Mouse (Mus musculus): Measurements from ENCODE around the gene Arf1. TPM values are rescaled to one million over a fixed set of nuclear protein-coding genes. Genes with fewer than 3 reads are reported as not detected.

Arf1 gene
- 622 and 633 TPM in 2 replicates for polyA plus RNA-seq (2015; fragmentation: Nextera tagmentation; extraction: Ambion mirVana)

DNA sequence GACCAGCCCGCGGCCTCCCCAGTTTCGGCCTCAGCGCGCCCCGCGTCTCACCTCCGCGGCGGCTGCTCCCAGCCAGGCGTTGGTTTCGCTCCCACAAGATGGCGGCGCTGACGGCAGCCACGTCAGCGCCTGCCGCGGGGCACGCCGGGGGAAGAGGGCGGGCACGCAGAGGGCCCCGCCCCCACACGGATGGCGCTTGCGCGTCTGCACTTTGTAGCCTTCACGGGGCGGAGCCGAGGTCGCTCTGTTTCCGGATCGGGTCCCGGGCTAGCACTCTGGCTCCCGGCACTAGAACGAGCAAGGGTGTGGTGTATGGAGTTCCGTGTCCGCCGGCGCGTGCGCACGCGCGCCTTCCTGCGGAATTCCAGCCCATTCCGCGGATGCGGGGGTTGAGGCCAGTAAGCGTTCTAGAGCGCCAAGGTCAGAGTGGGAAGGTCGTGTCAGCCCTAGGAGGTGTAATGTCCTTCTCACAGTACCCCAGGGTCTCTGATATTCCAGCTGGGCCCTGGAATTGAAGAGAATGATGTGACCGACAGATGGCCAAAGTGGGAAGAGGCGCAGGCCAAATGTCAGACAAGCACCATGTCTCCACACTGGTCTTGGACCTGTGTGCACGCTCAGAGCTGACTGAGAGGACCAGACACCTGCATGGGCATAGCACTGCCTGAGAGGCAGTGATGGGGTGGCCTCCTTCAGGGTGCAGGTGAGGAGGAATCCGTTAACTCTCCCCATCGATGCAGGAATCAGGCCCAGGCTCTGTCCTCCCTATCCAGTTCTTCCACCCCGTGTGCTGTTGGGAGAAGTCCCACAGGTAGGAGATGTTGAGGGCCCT is at the start of gene Arf1:
Arf1 (minus strand) TSS at position 149 of the 832 bp plus-strand sequence.
- Histone ChIP-seq H3K36me3 (no peaks in the 10 kb centered on the region), H3K4me3 (peak within 1 kb of the TSS; percentile 96), H3K27ac (peak within 1 kb of the TSS; percentile 97), H3K9ac (peak within 1 kb of the TSS; percentile 99), H3K4me1 (replicated peaks) (peaks cover 46% of the 10 kb centered on the region), H3K27me3 (no peaks in the 10 kb centered on the region), H3K4me2 (peak within 1 kb of the TSS; percentile 95), H3K9me3 (no peaks in the 10 kb centered on the region)
- peak; percentile 94 for ATAC-seq (ENCODE audit: low FRiP score)
- WGBS: 6% methylated on average over 59 of the region's 59 CpGs

DNA sequence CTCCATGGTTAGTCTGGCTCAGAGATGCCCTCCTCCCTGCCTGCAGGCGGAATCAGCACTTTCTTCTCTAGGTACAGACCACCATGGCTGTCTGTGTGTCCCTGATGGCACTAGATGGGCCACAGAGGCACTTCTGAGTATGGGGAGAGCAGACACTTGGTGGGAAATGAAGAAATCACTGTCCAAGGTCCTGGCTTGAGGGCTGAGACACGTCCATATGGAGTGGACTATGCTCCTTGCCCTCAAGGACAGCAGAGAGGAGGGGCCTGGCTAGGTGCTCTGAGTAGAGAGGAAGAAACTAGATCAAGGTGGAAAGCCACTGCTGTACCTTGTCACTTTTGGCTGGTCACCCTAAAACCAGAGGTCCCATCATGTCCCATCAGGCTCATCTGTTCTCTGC is 48.8 kb upstream of the Arf1 start:
- Histone ChIP-seq H3K9ac (no peak overlapping the region), H3K27ac (no peak overlapping the region), H3K4me1 (replicated peaks) (no peaks in the 10 kb centered on the region), H3K27me3 (peaks cover 36% of the 10 kb centered on the region), H3K9me3 (no peaks in the 10 kb centered on the region), H3K36me3 (no peaks in the 10 kb centered on the region), H3K4me3 (no peak overlapping the region), H3K4me2 (no peak overlapping the region)
- WGBS: 66% methylated on average over 2 of the region's 2 CpGs
- no peak for ATAC-seq (ENCODE audit: low FRiP score)

DNA sequence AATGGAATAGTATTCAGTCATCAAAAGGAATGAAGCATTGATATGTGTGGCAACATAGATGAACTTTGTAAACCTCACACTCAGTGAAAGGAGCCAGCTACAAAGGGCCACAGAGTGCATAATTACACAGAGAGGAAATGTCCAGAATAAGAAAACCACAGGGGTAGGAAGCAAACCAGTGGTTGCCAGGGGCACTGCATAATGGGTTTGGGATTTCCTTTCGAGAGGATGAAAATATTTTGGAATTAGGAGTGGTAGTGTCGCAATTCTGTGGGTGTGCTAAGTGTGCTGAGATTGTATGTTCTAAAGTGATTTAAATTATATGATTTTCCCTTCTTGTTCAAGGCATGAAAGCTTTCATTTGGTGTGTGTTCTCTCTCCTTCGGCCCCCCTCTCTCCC is 46.1 kb upstream of the Arf1 start:
- Histone ChIP-seq H3K27ac (no peak overlapping the region), H3K27me3 (peaks cover 28% of the 10 kb centered on the region), H3K4me2 (no peak overlapping the region), H3K9ac (no peak overlapping the region), H3K9me3 (no peaks in the 10 kb centered on the region), H3K4me3 (no peak overlapping the region), H3K36me3 (no peaks in the 10 kb centered on the region), H3K4me1 (replicated peaks) (no peaks in the 10 kb centered on the region)
- WGBS: 80% methylated on average over 3 of the region's 3 CpGs
- ATAC-seq (ENCODE audit: low FRiP score): no peak

DNA sequence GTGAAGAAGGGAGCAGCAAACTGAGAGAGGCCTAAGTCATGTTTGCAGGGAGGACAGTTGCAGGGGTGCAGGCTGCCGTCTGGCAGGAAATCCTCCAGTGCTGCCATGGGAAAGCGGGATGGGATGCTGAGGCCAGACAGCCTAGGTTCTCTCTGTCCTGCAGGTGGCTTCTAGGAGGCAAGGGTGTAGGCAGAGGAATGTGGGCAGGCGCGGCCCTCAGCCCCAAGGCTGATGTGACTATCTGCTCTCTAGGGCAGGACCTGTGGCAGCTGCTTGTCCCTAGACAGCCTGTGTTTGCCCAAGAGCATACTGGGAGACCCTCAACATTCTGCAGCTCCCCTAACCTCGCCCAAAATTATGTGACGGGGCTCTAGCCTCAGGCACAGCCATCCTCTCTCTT is 38.7 kb upstream of the Arf1 start:
- Histone ChIP-seq H3K9ac (no peak overlapping the region), H3K4me1 (replicated peaks) (peaks cover 23% of the 10 kb centered on the region), H3K27me3 (peaks cover 46% of the 10 kb centered on the region), H3K27ac (no peak overlapping the region), H3K4me2 (no peak overlapping the region), H3K9me3 (no peaks in the 10 kb centered on the region; the same call in 1 of the 2 replicates), H3K36me3 (no peaks in the 10 kb centered on the region), H3K4me3 (no peak overlapping the region)
- no peak for ATAC-seq (ENCODE audit: low FRiP score)
- WGBS: 24% methylated on average over 6 of the region's 6 CpGs

DNA sequence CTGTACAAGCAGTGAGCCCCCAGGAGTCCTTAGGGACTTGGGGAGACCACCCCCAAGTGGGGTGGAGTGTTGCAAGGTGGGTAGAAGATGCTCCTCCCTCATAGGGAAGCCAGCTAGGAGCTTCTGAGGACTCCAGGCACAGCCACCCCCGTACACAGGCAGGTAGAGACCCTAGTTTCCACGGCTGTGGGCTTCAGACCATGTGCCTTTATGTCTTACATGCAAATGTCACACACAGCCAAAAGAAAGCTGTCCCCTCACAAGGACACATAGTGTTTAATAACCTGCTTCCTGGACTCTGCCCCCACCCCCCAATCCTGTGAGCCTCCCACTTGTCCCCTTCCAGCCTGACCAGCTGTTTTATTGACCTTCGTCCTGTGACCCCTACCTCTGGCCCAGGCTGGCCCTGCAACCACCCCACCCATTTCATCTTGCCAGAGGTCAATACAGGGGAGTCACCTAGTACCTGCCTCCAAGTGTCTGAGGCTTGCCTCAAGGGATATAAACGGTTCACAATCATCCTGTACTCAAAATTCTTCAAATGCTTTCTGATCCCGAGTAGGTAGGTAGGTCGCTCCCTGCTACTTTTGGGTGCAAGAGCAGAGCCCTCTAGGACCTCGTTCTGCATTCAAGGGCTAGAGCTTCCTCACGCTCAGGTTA is 37.2 kb upstream of the Arf1 start:
- peaks cover 61% of the 10 kb centered on the region for H3K27me3 ChIP-seq
- 0 out of 2 replicates have a peak, but pooled peaks have one; percentile 46 for ATAC-seq (ENCODE audit: low FRiP score)
- no peaks in the 10 kb centered on the region; the same call in 1 of the 2 replicates for H3K9me3 ChIP-seq
- no peak overlapping the region for H3K27ac ChIP-seq
- no peak overlapping the region for H3K4me3 ChIP-seq
- WGBS: 49% methylated on average over 8 of the region's 8 CpGs
- H3K36me3 ChIP-seq: no peaks in the 10 kb centered on the region
- peaks cover 23% of the 10 kb centered on the region for H3K4me1 ChIP-seq (replicated peaks)
- no peak overlapping the region for H3K9ac ChIP-seq
- no peak overlapping the region; the same call in 1 of the 2 replicates for H3K4me2 ChIP-seq

DNA sequence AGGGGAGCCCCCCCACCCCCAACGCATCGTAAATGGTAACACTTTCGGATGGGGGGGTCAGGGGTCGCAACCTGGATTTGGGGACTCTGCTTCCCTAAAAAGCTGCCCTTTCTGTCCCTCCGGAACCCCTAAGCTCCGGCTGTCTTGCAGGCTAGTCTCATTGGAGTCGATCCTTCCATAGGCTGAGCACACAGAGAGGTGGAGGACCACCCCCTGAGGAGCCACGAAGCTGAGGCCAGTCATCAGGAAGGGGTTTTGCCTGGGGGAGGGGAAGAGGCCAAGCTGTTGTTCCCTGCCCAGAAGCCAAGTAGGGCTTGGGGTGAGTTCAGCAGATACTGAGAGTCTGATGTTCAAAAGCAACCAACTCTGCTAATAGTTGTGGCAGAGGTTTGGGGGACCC is 36.5 kb upstream of the Arf1 start:
- H3K27ac ChIP-seq: peak overlapping the region; percentile 70; the same call in 1 of the 2 replicates
- peaks cover 67% of the 10 kb centered on the region for H3K27me3 ChIP-seq
- H3K9ac ChIP-seq: peak overlapping the region; percentile 74
- H3K4me1 ChIP-seq (replicated peaks): peaks cover 23% of the 10 kb centered on the region
- 0 out of 2 replicates have a peak, but pooled peaks have one; percentile 21 for ATAC-seq (ENCODE audit: low FRiP score)
- H3K4me3 ChIP-seq: peak overlapping the region; percentile 53
- peak overlapping the region; percentile 78 for H3K4me2 ChIP-seq
- no peaks in the 10 kb centered on the region; the same call in 1 of the 2 replicates for H3K9me3 ChIP-seq
- no peaks in the 10 kb centered on the region for H3K36me3 ChIP-seq
- WGBS: 0% methylated on average over 8 of the region's 8 CpGs

DNA sequence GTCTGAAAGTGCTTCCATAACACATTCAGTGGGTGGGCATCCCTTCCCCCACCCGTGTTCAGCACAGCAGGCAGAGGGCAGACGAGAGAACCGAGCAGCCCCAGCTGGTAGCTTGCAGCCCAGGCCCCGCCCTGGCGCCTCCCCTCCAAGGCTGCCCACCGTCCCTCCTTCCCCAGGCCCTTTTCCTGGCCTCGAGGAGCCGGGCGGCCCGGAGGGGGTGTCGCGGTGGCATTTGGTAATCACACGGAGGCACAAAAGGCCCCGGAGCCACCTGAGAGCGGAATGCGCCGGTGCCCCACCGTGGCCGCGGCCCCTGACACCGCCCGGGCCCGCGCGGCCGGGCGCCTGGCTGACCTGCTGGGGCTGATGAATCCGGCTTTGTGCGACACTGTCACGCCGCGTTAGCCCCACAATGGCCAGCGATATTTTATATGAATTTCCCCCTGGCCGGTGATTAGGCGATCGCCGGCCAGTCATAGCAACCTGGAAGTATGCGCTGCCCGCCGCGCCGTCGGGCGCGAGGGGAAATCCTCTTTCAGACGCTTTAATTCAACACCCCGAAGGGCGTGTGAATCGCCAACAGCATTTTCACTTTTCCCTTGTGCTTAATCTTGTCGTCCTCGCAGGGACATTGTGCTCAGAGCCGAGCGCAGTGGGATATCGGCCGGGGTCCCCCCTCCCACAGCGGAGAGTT is 35.9 kb upstream of the Arf1 start:
- Histone ChIP-seq H3K9me3 (no peaks in the 10 kb centered on the region; the same call in 1 of the 2 replicates), H3K9ac (peak overlapping the region; percentile 74), H3K4me1 (replicated peaks) (peaks cover 23% of the 10 kb centered on the region), H3K4me3 (peak overlapping the region; percentile 53), H3K27ac (peak overlapping the region; percentile 70), H3K27me3 (peaks cover 67% of the 10 kb centered on the region), H3K4me2 (peak overlapping the region; percentile 78), H3K36me3 (no peaks in the 10 kb centered on the region)
- ATAC-seq (ENCODE audit: low FRiP score): peak; percentile 92
- under 1% methylated on average over 56 of the region's 56 CpGs for WGBS

DNA sequence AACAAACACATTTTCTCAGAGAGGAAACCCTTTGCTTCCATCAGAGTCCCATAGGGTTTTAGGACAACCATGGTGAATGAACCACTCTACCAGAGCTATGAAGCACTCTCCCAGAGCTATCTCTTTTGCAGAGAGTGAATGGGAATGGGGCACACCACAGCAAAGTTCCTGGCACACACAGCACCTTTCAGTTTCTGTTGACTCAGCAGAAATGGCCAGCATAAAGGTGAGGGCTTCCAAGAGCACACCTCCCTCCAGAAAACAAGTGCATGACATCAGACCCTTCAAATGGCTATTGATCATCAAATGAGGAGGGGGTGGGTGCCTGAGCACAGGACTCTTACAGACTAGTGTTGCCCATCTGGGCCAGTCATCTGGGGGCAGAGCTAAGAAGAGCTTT is 34.2 kb upstream of the Arf1 start:
- Histone ChIP-seq H3K9me3 (no peaks in the 10 kb centered on the region), H3K4me1 (replicated peaks) (peaks cover 23% of the 10 kb centered on the region), H3K4me2 (no peak overlapping the region), H3K27ac (no peak overlapping the region), H3K9ac (no peak overlapping the region), H3K27me3 (peaks cover 58% of the 10 kb centered on the region), H3K36me3 (no peaks in the 10 kb centered on the region), H3K4me3 (no peak overlapping the region)
- no peak for ATAC-seq (ENCODE audit: low FRiP score)

DNA sequence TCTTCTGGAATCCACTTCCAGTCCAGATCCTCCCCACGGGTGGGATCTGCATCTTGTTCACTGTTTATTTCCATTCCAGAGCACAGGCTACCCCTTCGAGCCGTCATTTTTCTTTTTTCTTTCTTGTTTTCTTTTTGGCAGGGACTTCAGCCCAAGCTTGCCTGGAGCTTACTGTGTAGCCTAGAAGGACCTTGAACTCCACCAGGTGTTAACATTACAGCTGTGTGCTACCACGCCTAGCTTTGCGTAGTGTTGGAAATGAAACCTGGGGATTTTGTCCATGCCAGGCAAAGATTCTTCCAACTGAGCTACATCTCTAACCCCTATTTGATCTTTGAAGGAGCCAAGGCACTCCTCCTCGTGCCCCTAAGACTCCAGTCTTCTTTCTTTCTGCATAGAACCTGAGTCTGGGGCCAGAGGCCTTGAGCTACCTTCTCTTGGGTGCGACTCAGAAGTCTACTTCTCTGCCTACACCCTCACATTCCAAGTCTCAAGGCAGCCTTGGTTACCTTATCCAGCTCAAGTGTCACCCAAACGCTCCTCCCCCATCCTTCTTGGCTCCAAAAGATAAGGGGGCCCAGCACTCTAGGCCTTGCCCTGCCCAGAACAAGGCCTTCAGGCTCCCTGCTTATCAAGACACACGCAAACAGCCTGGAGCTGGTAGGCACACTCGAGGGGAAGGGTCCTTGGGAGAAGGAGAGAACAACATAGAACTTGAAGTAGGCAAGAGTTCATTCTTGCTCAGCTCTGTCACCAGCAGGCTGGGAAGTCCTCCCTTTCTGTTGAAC is 32.8 kb upstream of the Arf1 start:
- no peaks in the 10 kb centered on the region for H3K9me3 ChIP-seq
- H3K4me1 ChIP-seq (replicated peaks): peaks cover 19% of the 10 kb centered on the region
- H3K4me2 ChIP-seq: no peak overlapping the region
- no peak overlapping the region for H3K27ac ChIP-seq
- no peak for ATAC-seq (ENCODE audit: low FRiP score)
- WGBS: 92% methylated on average over 10 of the region's 10 CpGs
- no peaks in the 10 kb centered on the region for H3K36me3 ChIP-seq
- peaks cover 53% of the 10 kb centered on the region for H3K27me3 ChIP-seq
- H3K4me3 ChIP-seq: no peak overlapping the region
- no peak overlapping the region for H3K9ac ChIP-seq

DNA sequence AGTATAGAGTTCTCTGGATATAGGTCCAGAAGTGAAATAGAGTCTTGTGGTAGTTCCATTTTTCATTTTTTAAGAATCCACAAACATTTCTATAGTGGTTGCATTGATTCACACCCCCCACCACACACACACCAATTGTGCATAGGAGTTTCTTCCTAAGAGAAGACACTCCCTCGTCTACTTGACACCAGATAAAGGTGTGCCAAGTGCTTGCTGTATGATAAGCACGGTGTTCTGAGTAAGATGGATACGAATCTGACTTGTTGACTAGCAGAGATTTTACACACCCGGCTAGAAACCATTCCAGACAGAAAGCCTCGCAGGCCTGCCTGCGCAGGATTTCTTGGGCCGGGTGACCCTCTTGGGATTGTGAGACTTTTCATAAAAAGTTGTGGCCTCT is 31.6 kb upstream of the Arf1 start:
- Histone ChIP-seq H3K9me3 (no peaks in the 10 kb centered on the region), H3K27ac (no peak overlapping the region), H3K9ac (no peak overlapping the region), H3K36me3 (no peaks in the 10 kb centered on the region), H3K4me3 (no peak overlapping the region), H3K4me1 (replicated peaks) (peaks cover 14% of the 10 kb centered on the region), H3K4me2 (no peak overlapping the region), H3K27me3 (peaks cover 50% of the 10 kb centered on the region)
- WGBS: 88% methylated on average over 7 of the region's 7 CpGs
- ATAC-seq (ENCODE audit: low FRiP score): no peak

DNA sequence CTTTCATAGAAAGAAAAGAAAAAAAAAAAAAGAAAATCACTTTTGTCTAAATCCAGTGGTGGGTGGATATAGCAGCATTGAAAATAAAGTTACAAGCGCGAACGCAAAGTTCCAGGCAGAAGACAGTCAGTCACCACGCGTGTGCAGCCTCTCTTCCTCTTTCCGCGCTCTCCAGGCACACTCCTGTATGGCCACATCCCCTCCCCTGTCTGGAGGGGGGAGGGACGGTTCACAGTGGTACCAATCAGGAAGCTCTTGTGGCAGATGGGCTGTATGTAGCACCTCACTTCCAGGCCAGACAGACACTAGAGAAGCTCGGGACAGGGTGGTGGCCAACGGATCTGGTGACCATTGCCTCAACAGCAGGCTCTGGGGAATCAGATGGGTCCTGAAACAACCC is 20.0 kb upstream of the Arf1 start:
- 73% methylated on average over 10 of the region's 10 CpGs for WGBS
- no peak overlapping the region for H3K4me2 ChIP-seq
- ATAC-seq (ENCODE audit: low FRiP score): no peak

More for the DNA sequence above, 20.0 kb upstream of the Arf1 start:
- Histone ChIP-seq H3K4me3 (no peak overlapping the region), H3K9me3 (no peaks in the 10 kb centered on the region), H3K4me1 (replicated peaks) (no peaks in the 10 kb centered on the region), H3K27ac (no peak overlapping the region), H3K9ac (no peak overlapping the region), H3K27me3 (peaks cover 44% of the 10 kb centered on the region), H3K36me3 (no peaks in the 10 kb centered on the region)
